Mouse (Mus musculus) limb, embryonic 15.5 days (tissue): ENCODE data around the gene Anks6. TPM values are rescaled to one million over a fixed set of nuclear protein-coding genes. Genes with fewer than 3 reads are reported as not detected.

Experiments
- ATAC-seq: fragments of 200-750 bp; cut with Nextera tagmentation; 2 replicates; pipeline ENCODE4 v1.8.0; 2017; ENCODE audit warnings: low read depth, moderate TSS enrichment; ENCODE audit not compliant: insufficient number of reproducible peaks, low FRiP score, low TSS enrichment
- H3K27ac ChIP-seq: fragments of 300-500 bp; sonication (generic); 2 replicates; pipeline ENCODE4 v1.5.1; 2015; ENCODE audit warnings: moderate library complexity, mild to moderate bottlenecking, inconsistent platforms
- H3K27me3 ChIP-seq: fragments of 300-500 bp; sonication (generic); 2 replicates; pipeline ENCODE4 v1.6.1; 2015; ENCODE audit warnings: inconsistent platforms
- H3K36me3 ChIP-seq: fragments of 300-500 bp; sonication (generic); 2 replicates; pipeline ENCODE4 v1.6.1; 2015; ENCODE audit warnings: inconsistent platforms
- H3K4me1 ChIP-seq: fragments of 300-500 bp; sonication (generic); 2 replicates; pipeline ENCODE4 v1.6.1; 2015; ENCODE audit warnings: inconsistent platforms
- H3K4me2 ChIP-seq: fragments of 300-500 bp; sonication (generic); 2 replicates; pipeline ENCODE4 v1.6.1; 2015; ENCODE audit warnings: mild to moderate bottlenecking, inconsistent platforms
- H3K4me3 ChIP-seq: fragments of 300-500 bp; sonication (generic); 2 replicates; pipeline ENCODE4 v1.5.1; 2015; ENCODE audit warnings: mild to moderate bottlenecking, inconsistent platforms
- H3K9ac ChIP-seq: fragments of 300-500 bp; sonication (generic); 2 replicates; pipeline ENCODE4 v1.6.1; 2015; ENCODE audit warnings: inconsistent platforms
- H3K9me3 ChIP-seq: fragments of 300-500 bp; sonication (generic); 2 replicates; pipeline ENCODE4 v1.6.1; 2016; ENCODE audit warnings: inconsistent platforms
- WGBS: fragments of 180-500 bp; shearing (Covaris S2); methylation state at CpG from one replicate; pipeline ENCODE4 v1.1.7; 2015; 5-methylcytosine and 5-hydroxymethylcytosine counted together
- polyA plus RNA-seq: library from polyadenylated mRNA; unstranded; fragments of >200 nt; fragmentation: Nextera tagmentation; extraction: Ambion mirVana; gene quantifications from 2 replicates; pipeline ENCODE4 v1.2.1, GENCODE M21; 2015

The Anks6 gene
- 3.8 and 4.1 TPM in 2 replicates for polyA plus RNA-seq

DNA sequence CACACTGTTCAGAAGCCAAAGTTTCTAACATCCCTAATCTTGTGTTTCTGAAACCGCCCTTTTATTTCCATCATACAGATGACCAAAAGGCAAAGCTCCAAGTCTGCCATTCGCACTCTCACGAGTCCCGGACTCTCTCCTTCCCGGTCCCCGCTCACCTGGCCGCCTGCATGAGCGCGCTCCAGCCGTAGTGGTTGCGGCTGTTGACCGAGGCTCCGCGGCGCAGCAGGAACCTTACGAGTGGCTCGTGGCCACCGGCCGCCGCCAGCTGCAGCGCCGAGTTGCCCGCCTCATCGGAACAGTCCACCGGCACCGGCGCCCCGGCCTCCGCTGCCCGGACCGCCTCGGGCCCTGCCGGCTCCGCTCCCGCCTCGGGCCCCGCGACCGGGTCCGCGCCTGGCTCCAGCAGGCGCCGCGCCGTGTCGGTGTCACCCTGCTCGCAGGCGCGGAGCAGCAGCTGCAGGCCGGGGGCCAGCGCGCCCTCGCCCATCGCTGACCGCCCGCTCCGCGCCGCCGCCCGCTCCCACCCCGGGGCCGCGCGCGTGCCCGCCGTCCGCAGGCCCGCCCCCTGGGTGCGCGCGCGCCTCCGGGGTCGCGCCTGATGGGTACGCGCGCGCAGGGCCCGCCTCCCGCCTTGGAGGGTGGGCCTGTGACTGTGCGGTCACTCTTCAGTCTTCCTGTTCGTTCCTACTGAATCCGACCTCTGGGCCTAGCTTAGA is at the start of gene Anks6:
Anks6 (minus strand) TSS at position 637 of the 719 bp plus-strand sequence.
- peaks cover 8% of the 10 kb centered on the region for H3K4me1 ChIP-seq
- peak within 1 kb of the TSS; percentile 74; the same call in 1 of the 2 replicates for H3K27ac ChIP-seq
- peak within 1 kb of the TSS; percentile 75 for H3K9ac ChIP-seq
- WGBS = under 1% methylated on average over 69 of the region's 86 CpGs
- ATAC-seq = peak; percentile 85
- H3K4me3 ChIP-seq = peak within 1 kb of the TSS; percentile 78
- H3K9me3 ChIP-seq = no peaks in the 10 kb centered on the region
- H3K36me3 ChIP-seq = no peaks in the 10 kb centered on the region
- peaks cover 5% of the 10 kb centered on the region; the same call in 1 of the 2 replicates for H3K27me3 ChIP-seq
- peak within 1 kb of the TSS; percentile 73 for H3K4me2 ChIP-seq

DNA sequence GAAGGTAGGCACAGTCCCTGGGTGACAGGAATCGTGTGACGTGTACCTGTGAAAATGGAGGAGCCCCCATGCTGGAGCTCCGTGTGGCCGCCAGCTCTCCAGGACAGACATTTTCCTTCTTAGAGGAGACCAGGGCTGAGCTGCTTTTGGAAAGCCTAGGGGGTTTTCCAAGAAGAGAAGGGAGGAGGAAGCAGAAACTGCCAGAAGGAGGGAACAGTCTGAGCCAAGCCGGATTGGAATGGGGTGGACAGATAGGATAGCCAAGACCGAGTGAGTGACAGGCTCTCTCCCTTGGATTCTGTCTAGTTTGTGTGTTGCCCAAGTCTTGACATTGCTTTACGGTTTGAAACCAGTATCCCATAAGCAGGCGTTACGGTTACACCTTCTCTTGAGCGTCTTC is 46.3 kb upstream of the Anks6 start:
- H3K27me3 ChIP-seq = no peaks in the 10 kb centered on the region
- H3K4me1 ChIP-seq = no peaks in the 10 kb centered on the region
- no peak overlapping the region for H3K9ac ChIP-seq
- no peak for ATAC-seq
- H3K4me2 ChIP-seq = no peak overlapping the region
- no peak overlapping the region for H3K27ac ChIP-seq
- H3K4me3 ChIP-seq = no peak overlapping the region
- no peaks in the 10 kb centered on the region for H3K36me3 ChIP-seq
- WGBS = 94% methylated on average over 10 of the region's 10 CpGs
- no peaks in the 10 kb centered on the region for H3K9me3 ChIP-seq

DNA sequence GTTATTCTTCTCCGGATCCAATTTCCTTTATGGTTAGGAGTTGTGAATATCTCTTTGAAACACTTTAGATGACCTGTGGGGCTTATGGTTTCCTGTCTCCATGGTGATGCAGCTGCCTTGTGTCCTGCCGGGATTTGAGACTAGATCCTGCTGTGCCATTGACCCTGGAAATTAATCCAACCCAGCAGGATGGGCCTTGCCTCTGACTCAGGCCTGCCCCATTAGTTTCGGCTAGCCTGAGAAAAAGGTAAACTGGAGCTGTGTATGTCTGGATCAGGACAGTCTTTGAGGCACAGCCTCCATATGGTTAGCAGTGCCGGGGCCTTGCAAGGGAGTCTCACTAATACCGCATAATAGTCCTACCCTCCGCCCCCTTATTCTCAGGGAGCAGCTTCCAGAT is 36.4 kb upstream of the Anks6 start:
- no peak overlapping the region for H3K27ac ChIP-seq
- H3K4me2 ChIP-seq = no peak overlapping the region
- no peak for ATAC-seq
- peaks cover 29% of the 10 kb centered on the region for H3K27me3 ChIP-seq
- 39% methylated on average over 6 of the region's 6 CpGs for WGBS
- no peaks in the 10 kb centered on the region for H3K36me3 ChIP-seq
- H3K9ac ChIP-seq = no peak overlapping the region
- H3K9me3 ChIP-seq = no peaks in the 10 kb centered on the region
- H3K4me3 ChIP-seq = no peak overlapping the region
- peaks cover 23% of the 10 kb centered on the region for H3K4me1 ChIP-seq

DNA sequence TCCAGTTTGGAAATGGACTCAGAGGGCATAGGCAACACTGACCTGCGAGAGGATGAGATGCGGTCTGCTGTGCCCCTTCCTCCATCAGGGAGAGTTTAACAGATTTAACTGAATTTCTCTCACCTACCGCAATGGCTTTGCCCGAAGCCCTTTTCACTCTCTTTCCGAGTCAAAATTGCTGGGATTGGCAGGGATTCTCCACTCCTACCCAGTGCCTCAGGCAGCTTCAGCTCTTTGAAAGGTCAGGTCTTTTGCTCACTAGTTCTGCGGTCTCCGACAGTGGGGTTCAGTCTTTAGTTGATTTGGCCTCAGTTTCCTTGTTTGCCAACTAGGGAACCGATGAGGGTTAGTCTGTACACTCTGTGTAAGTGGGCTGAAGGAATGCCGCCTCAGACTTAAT is 35.9 kb upstream of the Anks6 start:
- H3K36me3 ChIP-seq = no peaks in the 10 kb centered on the region
- H3K27me3 ChIP-seq = peaks cover 29% of the 10 kb centered on the region
- WGBS = 47% methylated on average over 9 of the region's 9 CpGs
- peaks cover 23% of the 10 kb centered on the region for H3K4me1 ChIP-seq
- no peak overlapping the region for H3K4me2 ChIP-seq
- H3K27ac ChIP-seq = no peak overlapping the region
- no peaks in the 10 kb centered on the region for H3K9me3 ChIP-seq
- no peak overlapping the region; the same call in 1 of the 2 replicates for H3K4me3 ChIP-seq
- no peak overlapping the region for H3K9ac ChIP-seq
- no peak for ATAC-seq

DNA sequence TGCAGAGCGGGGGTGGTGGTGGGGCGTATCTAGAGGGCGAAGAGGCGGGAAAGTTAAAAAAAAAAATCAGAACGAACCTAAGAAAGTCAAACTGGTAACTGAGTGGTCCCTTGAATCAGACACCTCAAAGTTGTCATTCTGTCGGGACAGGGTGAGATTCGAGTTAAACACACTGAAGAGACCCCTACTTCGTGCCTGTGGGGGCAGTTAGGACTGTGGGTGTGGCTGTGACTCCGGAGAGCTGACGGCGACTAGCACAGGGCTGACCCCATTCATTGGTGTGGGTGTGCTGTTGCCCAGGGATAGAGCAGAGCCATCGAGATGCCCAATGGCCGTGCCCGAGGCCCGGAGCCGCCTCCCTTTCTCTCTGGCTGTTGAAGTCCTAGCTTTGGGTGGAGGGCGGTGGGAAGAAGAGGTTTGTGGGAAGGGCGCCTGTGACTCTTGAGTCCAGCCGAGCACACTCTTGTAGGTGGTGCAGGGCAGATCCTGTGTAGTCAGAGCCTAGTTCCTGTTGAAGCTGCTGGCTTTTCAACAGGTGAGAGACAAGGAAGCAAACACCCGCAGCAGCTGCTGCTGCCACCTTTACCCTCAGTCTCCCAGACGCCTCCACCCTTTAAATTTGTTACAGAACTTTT is 35.3 kb upstream of the Anks6 start:
- H3K4me3 ChIP-seq = peak overlapping the region; percentile 62
- no peak for ATAC-seq
- no peaks in the 10 kb centered on the region for H3K36me3 ChIP-seq
- 2% methylated on average over 21 of the region's 21 CpGs for WGBS
- peaks cover 29% of the 10 kb centered on the region for H3K27me3 ChIP-seq
- peaks cover 23% of the 10 kb centered on the region for H3K4me1 ChIP-seq
- peak overlapping the region; percentile 100 for H3K4me2 ChIP-seq
- H3K9me3 ChIP-seq = no peaks in the 10 kb centered on the region
- no peak overlapping the region for H3K27ac ChIP-seq
- H3K9ac ChIP-seq = peak overlapping the region; percentile 33

DNA sequence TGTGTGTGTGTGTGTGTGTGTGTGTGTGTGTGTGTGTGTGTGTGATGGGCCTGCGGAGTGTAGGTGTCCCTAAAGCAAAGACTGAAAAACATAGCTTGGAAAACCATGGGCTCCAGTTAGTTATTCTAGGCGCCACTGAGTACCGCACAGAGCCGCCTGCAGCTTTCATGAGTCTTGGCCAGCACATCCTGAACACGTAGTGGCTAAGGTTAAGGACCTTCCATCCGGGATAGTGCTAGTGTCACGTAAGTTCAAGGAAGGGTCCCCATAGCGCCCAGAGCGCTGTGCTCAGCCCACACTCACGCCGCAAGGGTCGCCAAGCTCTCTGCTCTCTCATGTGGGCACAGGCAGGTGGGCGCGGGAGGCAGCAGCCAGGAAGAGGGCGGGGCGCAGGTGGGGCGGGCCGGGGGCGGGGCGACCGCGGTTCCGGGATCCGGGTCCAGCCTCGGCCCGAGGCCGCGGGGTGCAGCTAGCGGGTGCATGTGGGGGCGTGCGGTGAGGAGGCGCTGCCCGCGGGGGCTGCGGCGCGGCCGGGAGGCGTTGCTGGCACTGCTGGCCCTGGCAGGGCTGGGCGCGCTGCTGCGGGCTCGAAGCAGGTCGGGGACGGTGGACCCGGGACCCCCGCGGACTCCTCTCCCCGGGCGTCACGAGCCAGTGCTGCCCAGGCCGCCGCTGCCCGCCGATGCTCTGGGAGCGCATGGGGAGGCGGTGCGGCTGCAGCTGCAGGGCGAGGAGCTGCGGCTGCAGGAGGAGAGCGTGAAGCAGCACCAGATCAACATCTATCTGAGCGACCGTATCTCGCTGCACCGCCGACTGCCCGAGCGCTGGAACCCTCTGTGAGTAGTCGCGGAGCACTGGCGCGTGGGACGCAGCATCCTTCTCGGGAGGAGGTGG is 34.5 kb upstream of the Anks6 start, which contains the start of gene Galnt12:
Galnt12 (plus strand) TSS at position 417 of the 894 bp plus-strand sequence.
- Histone ChIP-seq H3K27me3 (peaks cover 29% of the 10 kb centered on the region), H3K9ac (peak within 1 kb of the TSS; percentile 33), H3K27ac (no peak within 1 kb of the TSS), H3K4me3 (peak within 1 kb of the TSS; percentile 62), H3K4me2 (peak within 1 kb of the TSS; percentile 100), H3K9me3 (no peaks in the 10 kb centered on the region), H3K36me3 (no peaks in the 10 kb centered on the region), H3K4me1 (peaks cover 23% of the 10 kb centered on the region)
- ATAC-seq = no peak
- WGBS = under 1% methylated on average over 60 of the region's 74 CpGs

DNA sequence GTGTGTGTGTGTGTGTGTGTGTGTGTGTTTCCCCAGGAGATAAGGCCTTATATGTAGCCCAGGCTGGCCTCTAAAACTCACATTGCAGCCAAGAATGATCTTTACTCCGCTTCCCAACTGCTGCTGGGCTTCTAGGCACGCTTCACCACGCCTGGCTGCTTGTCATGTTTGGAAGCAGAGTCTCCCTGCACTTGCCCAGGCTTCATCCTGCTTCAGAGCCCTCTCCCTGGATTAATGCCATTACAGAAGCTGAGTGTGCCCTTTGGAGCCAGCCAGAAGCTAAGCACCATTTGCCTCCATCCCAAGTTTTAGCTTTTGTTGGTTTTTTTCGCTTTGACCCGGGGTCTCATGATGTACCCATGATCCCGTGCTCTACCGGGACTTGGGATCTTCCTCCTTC is 31.4 kb upstream of the Anks6 start:
- peaks cover 20% of the 10 kb centered on the region for H3K4me1 ChIP-seq
- ATAC-seq = no peak
- H3K27ac ChIP-seq = no peak overlapping the region
- no peak overlapping the region for H3K4me2 ChIP-seq
- no peak overlapping the region for H3K9ac ChIP-seq
- peaks cover 26% of the 10 kb centered on the region for H3K27me3 ChIP-seq
- no peak overlapping the region for H3K4me3 ChIP-seq
- H3K9me3 ChIP-seq = no peaks in the 10 kb centered on the region
- 89% methylated on average over 7 of the region's 7 CpGs for WGBS
- H3K36me3 ChIP-seq = no peaks in the 10 kb centered on the region

DNA sequence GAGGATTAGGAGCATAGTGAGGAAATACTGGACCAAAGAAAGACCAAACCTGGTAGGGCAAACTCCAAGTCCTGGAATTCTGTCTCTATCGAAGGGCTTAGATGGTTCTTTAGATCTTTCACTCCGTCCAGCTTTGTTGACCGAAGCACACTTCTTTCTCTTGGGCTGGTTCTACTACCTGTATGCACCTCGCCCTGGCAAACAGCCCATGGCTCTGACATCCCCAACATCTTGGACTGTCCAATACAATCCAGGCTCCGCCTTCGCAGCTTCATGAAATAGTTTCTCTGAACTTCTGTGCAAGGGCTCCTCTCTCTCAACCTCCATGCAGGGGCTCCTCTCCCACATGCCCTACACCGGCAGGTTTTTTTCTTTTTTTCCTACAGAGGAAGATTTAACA is 26.6 kb upstream of the Anks6 start:
- no peak overlapping the region for H3K4me2 ChIP-seq
- 88% methylated on average over 7 of the region's 7 CpGs for WGBS
- no peak overlapping the region for H3K4me3 ChIP-seq
- H3K36me3 ChIP-seq = no peaks in the 10 kb centered on the region
- no peak overlapping the region for H3K27ac ChIP-seq
- ATAC-seq = no peak
- no peaks in the 10 kb centered on the region for H3K4me1 ChIP-seq
- H3K27me3 ChIP-seq = no peaks in the 10 kb centered on the region
- no peaks in the 10 kb centered on the region for H3K9me3 ChIP-seq
- no peak overlapping the region for H3K9ac ChIP-seq

DNA sequence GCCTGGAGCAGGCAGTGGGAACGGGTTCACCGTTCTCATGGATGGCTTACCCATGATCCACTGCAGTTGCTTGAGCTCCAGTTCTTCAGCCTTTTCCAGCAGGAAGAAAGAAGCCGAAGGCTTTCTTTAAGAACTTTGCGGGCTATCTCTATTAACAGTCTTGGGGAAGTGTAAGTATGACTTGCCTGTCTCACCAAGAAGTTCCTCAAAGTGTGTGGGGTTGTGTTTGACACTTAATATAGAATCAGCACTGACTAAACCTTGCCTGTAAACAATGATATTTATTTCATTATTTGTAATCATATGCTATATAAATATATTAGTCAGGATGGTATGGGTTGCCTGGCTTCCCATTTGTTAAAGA is 23.4 kb upstream of the Anks6 start:
- H3K9me3 ChIP-seq = no peaks in the 10 kb centered on the region
- no peak overlapping the region for H3K9ac ChIP-seq
- H3K27me3 ChIP-seq = no peaks in the 10 kb centered on the region
- no peak for ATAC-seq
- no peak overlapping the region for H3K27ac ChIP-seq
- H3K4me3 ChIP-seq = no peak overlapping the region
- H3K36me3 ChIP-seq = no peaks in the 10 kb centered on the region
- no peak overlapping the region for H3K4me2 ChIP-seq
- 91% methylated on average over 4 of the region's 4 CpGs for WGBS
- no peaks in the 10 kb centered on the region for H3K4me1 ChIP-seq

DNA sequence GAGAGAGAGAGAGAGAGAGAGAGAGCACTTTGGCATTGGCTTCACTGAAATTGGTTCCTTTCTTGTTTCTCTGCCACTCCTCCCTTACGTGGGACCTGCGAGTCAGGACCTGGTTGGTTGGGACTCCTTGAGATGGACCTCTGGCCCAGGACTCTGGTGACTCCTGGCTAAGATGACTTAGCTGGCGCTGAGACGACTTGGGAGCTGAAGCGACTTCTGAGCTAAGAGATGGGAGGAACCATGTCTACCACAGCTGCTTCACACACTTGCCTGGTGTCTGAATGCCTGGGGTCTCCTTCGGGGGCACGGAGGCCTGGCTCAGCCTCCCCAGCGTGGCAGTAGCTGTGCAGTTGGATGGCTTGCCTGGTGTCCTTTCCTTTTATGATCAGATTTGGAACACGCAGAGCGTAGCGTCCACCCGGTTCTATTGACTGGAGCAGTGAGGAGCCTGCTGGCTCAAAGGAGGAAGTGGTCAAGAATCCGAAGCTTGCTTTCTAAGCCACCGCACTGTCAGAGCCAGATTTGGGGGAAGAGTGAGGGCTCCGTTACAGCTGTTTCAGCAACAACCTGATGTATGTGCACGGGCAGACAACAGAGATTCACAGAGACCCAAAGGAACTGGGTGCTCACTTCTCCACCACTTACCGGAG is 22.9 kb upstream of the Anks6 start:
- WGBS = 87% methylated on average over 17 of the region's 17 CpGs
- Histone ChIP-seq H3K27ac (no peak overlapping the region), H3K36me3 (no peaks in the 10 kb centered on the region), H3K9me3 (no peaks in the 10 kb centered on the region), H3K4me3 (no peak overlapping the region), H3K4me1 (no peaks in the 10 kb centered on the region), H3K4me2 (no peak overlapping the region), H3K9ac (no peak overlapping the region), H3K27me3 (no peaks in the 10 kb centered on the region)
- ATAC-seq = no peak

DNA sequence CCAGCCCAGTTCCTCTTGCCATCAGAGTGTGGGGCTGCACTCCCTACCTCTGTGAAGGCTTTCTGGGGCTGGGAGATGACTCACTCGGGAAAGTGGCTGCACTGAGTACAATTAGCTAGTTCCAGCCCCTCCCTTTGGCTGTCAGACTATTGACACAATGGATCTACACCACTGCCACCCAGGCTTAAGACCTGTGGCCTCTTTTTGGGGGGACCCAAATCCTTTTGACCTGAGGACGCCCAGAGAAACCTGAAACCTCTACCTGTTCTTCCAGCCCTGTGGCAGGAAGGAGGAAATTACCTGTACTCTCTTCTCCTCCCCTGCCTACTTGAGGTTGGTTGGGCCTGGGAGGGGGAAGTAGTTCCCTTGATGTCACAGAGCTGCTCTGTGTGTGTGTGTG is 17.8 kb upstream of the Anks6 start:
- Histone ChIP-seq H3K4me2 (no peak overlapping the region), H3K27me3 (no peaks in the 10 kb centered on the region), H3K4me1 (no peaks in the 10 kb centered on the region), H3K36me3 (no peaks in the 10 kb centered on the region), H3K27ac (no peak overlapping the region), H3K9ac (no peak overlapping the region), H3K9me3 (no peaks in the 10 kb centered on the region), H3K4me3 (no peak overlapping the region)
- no peak for ATAC-seq
- WGBS = 28% methylated on average over 2 of the region's 2 CpGs
